Mouse (Mus musculus) MEL (cell line): ENCODE data around the gene Rapgef2. TPM values are rescaled to one million over a fixed set of nuclear protein-coding genes. Genes with fewer than 3 reads are reported as not detected.

Source experiments
- DNase-seq: peaks from one replicate; pipeline ENCODE4 v3.0.0; 2011; ENCODE audit warnings: low read depth, low spot score
- H3K27ac ChIP-seq: 2 replicates; pipeline ENCODE4 v1.5.1; 2012; ENCODE audit warnings: low read depth, mild to moderate bottlenecking, control low read depth, low read length, moderate library complexity; ENCODE audit not compliant: control insufficient read depth
- H3K27me3 ChIP-seq, 2 experiments: fragments of 150-350 bp in 1 of 2; sonication (generic) in 1 of 2; 2 replicates each; pipeline ENCODE4 v1.6.1; 2012; ENCODE audit warnings: low read length in 2 of 2, mild to moderate bottlenecking in 2 of 2, improper control_type of control experiment in 1 of 2, moderate library complexity in 1 of 2; ENCODE audit not compliant: insufficient read depth in 2 of 2, control insufficient read depth in 1 of 2
- H3K36me3 ChIP-seq, 2 experiments: 2 replicates each; pipeline ENCODE4 v1.6.1; 2012 to 2014; ENCODE audit warnings: low read length in 2 of 2, improper control_type of control experiment in 1 of 2, inconsistent platforms in 1 of 2, mild to moderate bottlenecking in 1 of 2; ENCODE audit not compliant: insufficient read depth in 2 of 2, control insufficient read depth in 1 of 2
- H3K4me1 ChIP-seq, 2 experiments: fragments of 150-350 bp in 1 of 2; sonication (generic) in 1 of 2; 2 replicates each; pipeline ENCODE4 v1.6.1; 2012; ENCODE audit warnings: low read length in 2 of 2, improper control_type of control experiment in 1 of 2, mild to moderate bottlenecking in 1 of 2; ENCODE audit not compliant: insufficient read depth in 2 of 2, control insufficient read depth in 1 of 2
- H3K4me3 ChIP-seq, 2 experiments: fragments of 150-350 bp in 1 of 2; sonication (generic) in 1 of 2; 2 replicates each; pipeline ENCODE4 v1.5.1; 2012; ENCODE audit warnings: low read depth in 2 of 2, low read length in 2 of 2, mild to moderate bottlenecking in 2 of 2, moderate library complexity in 2 of 2, control low read depth in 1 of 2, improper control_type of control experiment in 1 of 2; ENCODE audit not compliant: control insufficient read depth in 1 of 2, insufficient read depth in 1 of 2
- H3K79me2 ChIP-seq: 2 replicates; pipeline ENCODE4 v1.6.1; 2012; ENCODE audit warnings: mild to moderate bottlenecking, low read length, moderate library complexity; ENCODE audit not compliant: control insufficient read depth, poor library complexity, insufficient read depth
- H3K9ac ChIP-seq: 2 replicates; pipeline ENCODE4 v1.6.1; 2012; ENCODE audit warnings: low read depth, mild to moderate bottlenecking, control low read depth, low read length, moderate library complexity; ENCODE audit not compliant: control insufficient read depth, poor library complexity, severe bottlenecking
- H3K9me3 ChIP-seq: fragments of 150-350 bp; sonication (generic); replicated peaks from 2 replicates; pipeline ENCODE4 v1.6.1; 2012; ENCODE audit warnings: mild to moderate bottlenecking, low read length, improper control_type of control experiment, moderate library complexity; ENCODE audit not compliant: insufficient read depth
- BHLHE40 ChIP-seq: IDR thresholded peaks from 2 replicates; pipeline ENCODE4 v1.6.1; 2012; ENCODE audit warnings: low read depth, mild to moderate bottlenecking, inconsistent platforms, low read length, improper control_type of control experiment, borderline replicate concordance
- CHD2 ChIP-seq: IDR thresholded peaks from 2 replicates; pipeline ENCODE4 v1.6.1; 2011; ENCODE audit warnings: low read length, improper control_type of control experiment
- E2F4 ChIP-seq: IDR thresholded peaks from 2 replicates; pipeline ENCODE4 v1.6.1; 2011; ENCODE audit warnings: low read depth, low read length, improper control_type of control experiment, borderline replicate concordance
- HCFC1 ChIP-seq: IDR thresholded peaks from 2 replicates; pipeline ENCODE4 v1.6.1; 2012; ENCODE audit warnings: low read depth, mild to moderate bottlenecking, inconsistent platforms, low read length, improper control_type of control experiment, moderate library complexity
- KAT2A ChIP-seq: conservative IDR thresholded peaks from 2 replicates; pipeline ENCODE4 v1.6.1; 2012; ENCODE audit warnings: low read depth, low read length, improper control_type of control experiment, inconsistent platforms
- MAFK ChIP-seq: IDR thresholded peaks from 2 replicates; pipeline ENCODE4 v1.6.1; 2011; ENCODE audit warnings: low read depth, mild to moderate bottlenecking, low read length, improper control_type of control experiment, borderline replicate concordance
- MAZ ChIP-seq: IDR thresholded peaks from 2 replicates; pipeline ENCODE4 v1.6.1; 2012; ENCODE audit warnings: low read depth, mild to moderate bottlenecking, inconsistent platforms, low read length, improper control_type of control experiment
- MXI1 ChIP-seq: IDR thresholded peaks from 2 replicates; pipeline ENCODE4 v1.6.1; 2011; ENCODE audit warnings: mild to moderate bottlenecking, low read depth, low read length, improper control_type of control experiment
- POLR2AphosphoS2 ChIP-seq: IDR thresholded peaks from 2 replicates; pipeline ENCODE4 v1.6.1; 2011; ENCODE audit warnings: low read length, improper control_type of control experiment
- RAD21 ChIP-seq: IDR thresholded peaks from 2 replicates; pipeline ENCODE4 v1.6.1; 2011; ENCODE audit warnings: mild to moderate bottlenecking, low read depth, low read length, improper control_type of control experiment
- SIN3A ChIP-seq: IDR thresholded peaks from 2 replicates; pipeline ENCODE4 v1.6.1; 2012; ENCODE audit warnings: low read length, improper control_type of control experiment, inconsistent platforms
- SMC3 ChIP-seq: IDR thresholded peaks from 2 replicates; pipeline ENCODE4 v1.6.1; 2011; ENCODE audit warnings: low read depth, low read length, improper control_type of control experiment
- TAL1 ChIP-seq: IDR thresholded peaks from 2 replicates; pipeline ENCODE4 v1.6.1; 2012; ENCODE audit warnings: mild to moderate bottlenecking, inconsistent platforms, low read length, moderate library complexity, mixed read lengths
- TBP ChIP-seq: IDR thresholded peaks from 2 replicates; pipeline ENCODE4 v1.8.0; 2011; ENCODE audit warnings: low read depth, low read length, improper control_type of control experiment
- UBTF ChIP-seq: IDR thresholded peaks from 2 replicates; pipeline ENCODE4 v1.6.1; 2012; ENCODE audit warnings: low read depth, mild to moderate bottlenecking, inconsistent platforms, low read length, improper control_type of control experiment, moderate library complexity, borderline replicate concordance; ENCODE audit not compliant: insufficient read depth
- USF1 ChIP-seq: IDR thresholded peaks from 2 replicates; pipeline ENCODE4 v1.6.1; 2014; ENCODE audit warnings: low read depth, mild to moderate bottlenecking, inconsistent platforms, low read length, improper control_type of control experiment, moderate library complexity
- USF2 ChIP-seq, 2 experiments: IDR thresholded peaks; 2 replicates each; pipeline ENCODE4 v1.6.1; 2011 to 2012; ENCODE audit warnings: improper control_type of control experiment in 2 of 2, low read length in 2 of 2, borderline replicate concordance in 1 of 2, inconsistent platforms in 1 of 2, low read depth in 1 of 2, mild to moderate bottlenecking in 1 of 2; ENCODE audit not compliant: insufficient read depth in 1 of 2
- ZKSCAN1 ChIP-seq: IDR thresholded peaks from 2 replicates; pipeline ENCODE4 v1.6.1; 2012; ENCODE audit warnings: low read depth, mild to moderate bottlenecking, inconsistent platforms, low read length, improper control_type of control experiment, moderate library complexity
- polyA plus RNA-seq, 2 experiments: library from polyadenylated mRNA; stranded (reverse) in 1 of 2; unstranded in 1 of 2; fragments of >175 nt in 1 of 2; fragments of >200 nt in 1 of 2; gene quantifications; 2 replicates each; pipeline versions ENCODE4 v1.2.1 to v1.2.4; 2012; ENCODE audit warnings: low replicate concordance in 2 of 2, low read depth in 1 of 2; ENCODE audit not compliant: insufficient read length in 2 of 2, insufficient read depth in 1 of 2, missing spikeins in 1 of 2
- total RNA-seq: library from RNA; depleted of rRNA; stranded (reverse); fragments of 300-350 nt; gene quantifications from 2 replicates; pipeline ENCODE4 v1.2.3, GENCODE M21; 2012

Gene Rapgef2
- total and polyA plus RNA-seq, 3 experiments = 4.2 to 4.6 TPM; not detected in 1

- Histone ChIP-seq H3K79me2 (no peaks in the 10 kb centered on the region), H3K36me3 (no peaks in the 10 kb centered on the region), H3K9me3 (no peaks in the 10 kb centered on the region), H3K4me1 (no peaks in the 10 kb centered on the region), H3K27me3 (no peaks in the 10 kb centered on the region; a peak in 1 of 4 replicates), H3K27ac (no peak overlapping the region), H3K4me3 (no peak overlapping the region), H3K9ac (no peak overlapping the region)
- no peak for TF ChIP-seq SIN3A
- TF ChIP-seq KAT2A = no peak
- no peak for TF ChIP-seq TAL1
- no peak for TF ChIP-seq ZKSCAN1
- TF ChIP-seq MAZ = no peak
- no peak for TF ChIP-seq BHLHE40
- TF ChIP-seq RAD21 = no peak
- TF ChIP-seq USF1 = no peak
- no peak for TF ChIP-seq TBP
- no peak for TF ChIP-seq E2F4
- no peak for TF ChIP-seq POLR2AphosphoS2
- no peak for TF ChIP-seq HCFC1
- no peak for TF ChIP-seq MXI1
- no peak for DNase-seq
These were observed 13.1 kb upstream of the Rapgef2 start for GRCm38 (mm10) chr3:79299401-79299800.

GRCm38 (mm10) chr3:79297281-79297680, 11.0 kb upstream of the Rapgef2 start:
- H3K79me2 ChIP-seq = no peaks in the 10 kb centered on the region
- DNase-seq = no peak
- no peaks in the 10 kb centered on the region for H3K9me3 ChIP-seq
- no peaks in the 10 kb centered on the region for H3K36me3 ChIP-seq
- H3K27me3 ChIP-seq = no peaks in the 10 kb centered on the region; a peak in 1 of 4 replicates
- TF ChIP-seq USF2 (IDR thresholded peaks at IDR 0.05; ENCODE audit: borderline replicate concordance in 1 of 2, insufficient read depth in 1 of 2, low read depth in 1 of 2, low read length in 2 of 2) (no peak), UBTF (no peak), RAD21 (no peak), BHLHE40 (no peak), HCFC1 (no peak), TBP (no peak)
- H3K9ac ChIP-seq = no peak overlapping the region
- no peak overlapping the region for H3K27ac ChIP-seq
- no peaks in the 10 kb centered on the region for H3K4me1 ChIP-seq
- no peak overlapping the region for H3K4me3 ChIP-seq

GRCm38 (mm10) chr3:79296586-79296985, 10.3 kb upstream of the Rapgef2 start:
- Histone ChIP-seq H3K9me3 (no peaks in the 10 kb centered on the region), H3K27ac (no peak overlapping the region), H3K4me3 (no peak overlapping the region), H3K79me2 (no peaks in the 10 kb centered on the region), H3K4me1 (no peaks in the 10 kb centered on the region), H3K36me3 (no peaks in the 10 kb centered on the region), H3K9ac (no peak overlapping the region), H3K27me3 (peaks cover 0 to 2% of the 10 kb centered on the region in 2 experiments; a peak in 1 of 4 replicates)
- no peak for DNase-seq
- no peak for TF ChIP-seq MAFK
- TF ChIP-seq SMC3 = no peak
- no peak for TF ChIP-seq CHD2
- no peak for TF ChIP-seq KAT2A
- TF ChIP-seq USF1 = no peak
- no peak for TF ChIP-seq MXI1
- TF ChIP-seq, all 39 proteins: peak for 0
